Mouse (Mus musculus): ENCODE measurements around the gene Anxa3. TPM values are rescaled to one million over a fixed set of nuclear protein-coding genes. Genes with fewer than 3 reads are reported as not detected.

The Anxa3 gene
- polyA plus RNA-seq, 1 experiment from 2014 or later, result 28.9 TPM

Other genes starting within 250 kb of the Anxa3 start
- gene Bmp2k, start 204.3 kb downstream of the Anxa3 start, polyA plus RNA-seq (2016; fragmentation: Nextera tagmentation; extraction: Ambion mirVana), result 8.0 and 8.1 TPM in 2 replicates

Data from embryonic facial prominence, embryonic 10.5 days (tissue).